ENCODE assay signal across 22 mouse cellular contexts in genomic region chr6:119922544-119922943, GRCm38 (mm10). TPM values are rescaled to one million over a fixed set of nuclear protein-coding genes. Genes with fewer than 3 reads are reported as not detected.
A peak's percentile ranks its signal among the peaks of the same experiment; 100 is the strongest.
DNase-seq lines count a peak whose midpoint lies in the region; ATAC-seq and TF ChIP-seq lines count a peak whose summit lies in the region.
"Had no signal": no experiment of that assay in that cellular context is flagged by ENCODE, and none has a peak within 500 bp of the region (broad histone marks: within the 10 kb centered on the region; RNA-seq: fewer than 3 reads in every experiment).

No protein-coding gene starts in this region.

- no peak for DNase-seq in testis, postnatal 14 days (ENCODE audit: low spot score)
- DNase-seq in MEL (ENCODE audit: low read depth, low spot score), result peak; percentile 67
- no peak for DNase-seq in forebrain, postnatal 0 days
- DNase-seq in thymus, postnatal 25 days, result no peak
- DNase-seq: adrenal gland, adult 8-10 months; adrenal gland, postnatal 14 days; B cell, adult 2 months; cerebellum, adult 11-12 months; cerebellum, adult 2 months; cerebellum, adult 9-10 months; cerebellum, postnatal 10 days; cerebellum, postnatal 25 days had no signal

- ATAC-seq in forebrain, postnatal 0 days, result no peak
- ATAC-seq: activated CD4-positive, CD25-positive, alpha-beta regulatory T cell, adult 4 months; CD4-positive, CD25-positive, alpha-beta regulatory T cell, adult 4 months; forebrain, embryonic 13.5 days; forebrain, embryonic 15.5 days; Patski had no signal

- H3K9ac ChIP-seq in MEL (ENCODE audit: control insufficient read depth, low read depth, low read length, poor library complexity, severe bottlenecking), result no peak overlapping the region
- H3K9ac ChIP-seq in forebrain, postnatal 0 days, result no peak overlapping the region
- H3K9ac ChIP-seq: embryonic facial prominence, embryonic 12.5 days; forebrain, embryonic 13.5 days; forebrain, embryonic 15.5 days had no signal

- no peak for TF ChIP-seq CTCF in testis, adult 2 months (IDR thresholded peaks at IDR 0.05; ENCODE audit: control insufficient read depth, insufficient read depth, insufficient replicate concordance, low read depth, low read length)
- TF ChIP-seq CTCF in MEL (IDR thresholded peaks at IDR 0.05 in 2 of 3, conservative IDR thresholded peaks at IDR 0.05 in 1 of 3; ENCODE audit: control insufficient read depth in 1 of 3, insufficient read depth in 1 of 3, low read depth in 2 of 3, low read length in 3 of 3, poor library complexity in 1 of 3, severe bottlenecking in 1 of 3), result no peak
- TF ChIP-seq CTCF in forebrain, postnatal 0 days (IDR thresholded peaks at IDR 0.05; ENCODE audit: low read depth), result no peak

- no peak overlapping the region for H3K4me2 ChIP-seq in forebrain, postnatal 0 days (ENCODE audit: low read depth)
- H3K4me2 ChIP-seq: embryonic facial prominence, embryonic 12.5 days; forebrain, embryonic 13.5 days; forebrain, embryonic 15.5 days had no signal

- 89% methylated on average over 4 of the region's 4 CpGs for WGBS in forebrain, postnatal 0 days

- TF ChIP-seq EP300 in MEL (IDR thresholded peaks at IDR 0.05; ENCODE audit: low read depth in 1 of 2, low read length in 2 of 2), result no peak

- H3K4me1 ChIP-seq in testis, adult 2 months (ENCODE audit: control insufficient read depth, insufficient read depth, low read length), result no peaks in the 10 kb centered on the region
- peaks cover 0 to 3% of the 10 kb centered on the region in 2 experiments; a peak in 2 of 4 replicates for H3K4me1 ChIP-seq in MEL (ENCODE audit: control insufficient read depth in 1 of 2, insufficient read depth in 2 of 2, low read length in 2 of 2)
- no peaks in the 10 kb centered on the region for H3K4me1 ChIP-seq in forebrain, postnatal 0 days (ENCODE audit: insufficient read depth)
- H3K4me1 ChIP-seq: embryonic facial prominence, embryonic 10.5 days; embryonic facial prominence, embryonic 12.5 days; forebrain, embryonic 13.5 days had no signal

- no peaks in the 10 kb centered on the region for H3K79me2 ChIP-seq in MEL (ENCODE audit: control insufficient read depth, insufficient read depth, low read length, poor library complexity)

- H3K9me3 ChIP-seq in MEL (replicated peaks; ENCODE audit: insufficient read depth, low read length), result no peaks in the 10 kb centered on the region
- no peaks in the 10 kb centered on the region for H3K9me3 ChIP-seq in forebrain, postnatal 0 days (ENCODE audit: low read length)
- H3K9me3 ChIP-seq: embryonic facial prominence, embryonic 10.5 days; embryonic facial prominence, embryonic 12.5 days; forebrain, embryonic 13.5 days; forebrain, embryonic 15.5 days; G1E had no signal

- peak overlapping the region; percentile 54; the same call in 1 of the 2 replicates for H3K4me3 ChIP-seq in testis, adult 2 months (ENCODE audit: control insufficient read depth, low read depth, low read length)
- H3K4me3 ChIP-seq in MEL (ENCODE audit: control insufficient read depth in 1 of 2, insufficient read depth in 1 of 2, low read depth in 2 of 2, low read length in 2 of 2), result no peak overlapping the region
- no peak overlapping the region for H3K4me3 ChIP-seq in forebrain, postnatal 0 days (ENCODE audit: low read depth, low read length)
- H3K4me3 ChIP-seq: embryonic facial prominence, embryonic 10.5 days; embryonic facial prominence, embryonic 12.5 days; forebrain, embryonic 13.5 days; forebrain, embryonic 15.5 days had no signal

- peaks cover 3% of the 10 kb centered on the region for H3K36me3 ChIP-seq in testis, adult 2 months (ENCODE audit: control insufficient read depth, insufficient read depth, low read length)
- peaks cover 10 to 26% of the 10 kb centered on the region in 2 experiments for H3K36me3 ChIP-seq in MEL (ENCODE audit: control insufficient read depth in 1 of 2, insufficient read depth in 2 of 2, low read length in 2 of 2)
- peaks cover 80% of the 10 kb centered on the region for H3K36me3 ChIP-seq in forebrain, postnatal 0 days (ENCODE audit: insufficient read depth)

- TF ChIP-seq POLR2A in testis, adult 2 months (IDR thresholded peaks at IDR 0.05; ENCODE audit: control insufficient read depth, low read depth, low read length), result no peak
- no peak for TF ChIP-seq POLR2A in MEL (IDR thresholded peaks at IDR 0.05; ENCODE audit: control insufficient read depth in 1 of 2, insufficient read depth in 1 of 2, low read depth in 1 of 2, low read length in 2 of 2, poor library complexity in 1 of 2)

- peak overlapping the region; percentile 44; the same call in 1 of the 2 replicates for H3K27ac ChIP-seq in testis, adult 2 months (ENCODE audit: control insufficient read depth, insufficient read depth, low read depth, low read length)
- no peak overlapping the region; the same call in 1 of the 2 replicates for H3K27ac ChIP-seq in MEL (ENCODE audit: control insufficient read depth, low read depth, low read length)
- H3K27ac ChIP-seq in forebrain, postnatal 0 days (ENCODE audit: low read depth, low read length), result no peak overlapping the region
- H3K27ac ChIP-seq: embryonic facial prominence, embryonic 10.5 days; embryonic facial prominence, embryonic 12.5 days; forebrain, embryonic 13.5 days; forebrain, embryonic 15.5 days had no signal

- TF ChIP-seq RAD21 in MEL (IDR thresholded peaks at IDR 0.05; ENCODE audit: low read depth, low read length), result no peak

- no peaks in the 10 kb centered on the region for H3K27me3 ChIP-seq in testis, adult 2 months (ENCODE audit: control insufficient read depth, insufficient read depth, low read length)
- H3K27me3 ChIP-seq in MEL (ENCODE audit: control insufficient read depth in 1 of 2, insufficient read depth in 2 of 2, low read length in 2 of 2), result no peaks in the 10 kb centered on the region
- H3K27me3 ChIP-seq in forebrain, postnatal 0 days (ENCODE audit: insufficient read depth, low read length), result no peaks in the 10 kb centered on the region
- H3K27me3 ChIP-seq: CH12.LX; embryonic facial prominence, embryonic 12.5 days; forebrain, embryonic 13.5 days; forebrain, embryonic 15.5 days; Patski had no signal

TF ChIP-seq in MEL, 35 proteins besides CTCF, POLR2A, EP300 and RAD21:
- no peak for TF ChIP-seq JUND (IDR thresholded peaks at IDR 0.05; ENCODE audit: low read depth, low read length)
- TF ChIP-seq TAL1 (IDR thresholded peaks at IDR 0.05; ENCODE audit: low read length), result no peak
- 0 out of 2 replicates have a peak, but pooled peaks have one; percentile 25 for TF ChIP-seq POLR2AphosphoS2 (IDR thresholded peaks at IDR 0.05; ENCODE audit: low read length)
- TF ChIP-seq CHD2 (IDR thresholded peaks at IDR 0.05; ENCODE audit: low read length), result no peak
- TF ChIP-seq GATA1 (IDR thresholded peaks at IDR 0.05; ENCODE audit: low read depth, low read length), result 0 out of 2 replicates have a peak, but pooled peaks have one; percentile 12
- no peak for TF ChIP-seq SIN3A (IDR thresholded peaks at IDR 0.05; ENCODE audit: low read length)
- TF ChIP-seq ZC3H11A (IDR thresholded peaks at IDR 0.05; ENCODE audit: low read depth, low read length), result no peak
- no peak for TF ChIP-seq ETS1 (IDR thresholded peaks at IDR 0.05; ENCODE audit: low read depth, low read length)
- no peak for TF ChIP-seq BHLHE40 (IDR thresholded peaks at IDR 0.05; ENCODE audit: borderline replicate concordance, low read depth, low read length)
- no peak for TF ChIP-seq RCOR1 (IDR thresholded peaks at IDR 0.05; ENCODE audit: low read depth, low read length)
- TF ChIP-seq NELFE (IDR thresholded peaks at IDR 0.05; ENCODE audit: low read depth, low read length), result no peak
- TF ChIP-seq MYB (IDR thresholded peaks at IDR 0.05; ENCODE audit: low read depth, low read length), result no peak
- TF ChIP-seq USF2 (IDR thresholded peaks at IDR 0.05; ENCODE audit: borderline replicate concordance in 1 of 2, insufficient read depth in 1 of 2, low read depth in 1 of 2, low read length in 2 of 2), result no peak

RNA-seq across cellular contexts. Expression of gene Rad52, which starts 20.0 kb away (rescaled TPM):
- 11.6 and 12.5 TPM in 2 replicates for polyA plus RNA-seq in testis, adult 2 months (2012; rRNA removed)
- 11.1 and 13.5 TPM in 2 replicates for total RNA-seq in MEL (2012; rRNA removed)
- polyA plus RNA-seq in MEL (2012; ENCODE audit: insufficient read depth in 1 of 2, insufficient read length in 2 of 2, low read depth in 1 of 2, low replicate concordance in 2 of 2, missing spikeins in 1 of 2), result 10 to 100 TPM in 1 of 2 experiments, not detected in 1; 19.1 TPM
- 35.2 and 36.1 TPM in 2 replicates for total RNA-seq in forebrain, postnatal 0 days (2014; rRNA removed)
- 18.4 and 19.1 TPM in 2 replicates for polyA plus RNA-seq in forebrain, postnatal 0 days (2015; fragmentation: Nextera tagmentation; extraction: Ambion mirVana)
